Mouse (Mus musculus) neural tube, embryonic 11.5 days (tissue): ENCODE data around the gene Fahd1. TPM values are rescaled to one million over a fixed set of nuclear protein-coding genes. Genes with fewer than 3 reads are reported as not detected.

Experiments used
- ATAC-seq: fragments of 200-750 bp; cut with Nextera tagmentation; 2 replicates; pipeline ENCODE4 v1.8.0; 2017; ENCODE audit warnings: moderate number of reproducible peaks, mild to moderate bottlenecking, moderate TSS enrichment, moderate library complexity; ENCODE audit not compliant: insufficient read depth, low FRiP score, low TSS enrichment
- DNase-seq: peaks from one replicate; pipeline ENCODE4 v3.0.0-alpha.2; 2015; ENCODE audit warnings: low spot score
- H3K27ac ChIP-seq: fragments of 300-500 bp; sonication (generic); 2 replicates; pipeline ENCODE4 v1.5.1; 2014; ENCODE audit warnings: low read depth, mild to moderate bottlenecking, low read length
- H3K27me3 ChIP-seq: fragments of 300-500 bp; sonication (generic); 2 replicates; pipeline ENCODE4 v1.6.1; 2014; ENCODE audit warnings: mild to moderate bottlenecking, low read length, mixed read lengths; ENCODE audit not compliant: control insufficient read depth, insufficient read depth
- H3K36me3 ChIP-seq: fragments of 300-500 bp; sonication (generic); 2 replicates; pipeline ENCODE4 v1.6.1; 2014; ENCODE audit warnings: mild to moderate bottlenecking, low read length, moderate library complexity, mixed read lengths; ENCODE audit not compliant: control insufficient read depth, insufficient read depth
- H3K4me1 ChIP-seq: fragments of 300-500 bp; sonication (generic); 2 replicates; pipeline ENCODE4 v1.6.1; 2014; ENCODE audit warnings: low read length, mixed read lengths; ENCODE audit not compliant: control insufficient read depth, insufficient read depth
- H3K4me2 ChIP-seq: fragments of 300-500 bp; sonication (generic); 2 replicates; pipeline ENCODE4 v1.6.1; 2014; ENCODE audit warnings: low read depth, mild to moderate bottlenecking, moderate library complexity
- H3K4me3 ChIP-seq: fragments of 300-500 bp; sonication (generic); 2 replicates; pipeline ENCODE4 v1.5.1; 2014; ENCODE audit warnings: low read depth, low read length
- H3K9ac ChIP-seq: fragments of 300-500 bp; sonication (generic); 2 replicates; pipeline ENCODE4 v1.6.1; 2014; ENCODE audit warnings: mild to moderate bottlenecking, low read length
- H3K9me3 ChIP-seq: fragments of 300-500 bp; sonication (generic); 2 replicates; pipeline ENCODE4 v1.6.1; 2016; ENCODE audit warnings: low read length; ENCODE audit not compliant: control insufficient read depth
- WGBS: fragments of 180-500 bp; shearing (Covaris S2); extraction: QIAGEN DNeasy Blood & Tissue Kit; methylation state at CpG from one replicate; pipeline ENCODE4 v1.1.7; 2014; 5-methylcytosine and 5-hydroxymethylcytosine counted together
- polyA plus RNA-seq: library from polyadenylated mRNA; unstranded; fragments of >200 nt; fragmentation: Nextera tagmentation; extraction: Ambion mirVana; gene quantifications from 2 replicates; pipeline ENCODE4 v1.2.1, GENCODE M21; 2014

Fahd1 gene
- polyA plus RNA-seq, 1 experiment from 2014 or later: 19.0 TPM

- Histone ChIP-seq H3K9ac (no peak overlapping the region), H3K27ac (no peak overlapping the region), H3K4me1 (no peaks in the 10 kb centered on the region), H3K9me3 (no peaks in the 10 kb centered on the region), H3K4me3 (no peak overlapping the region), H3K27me3 (no peaks in the 10 kb centered on the region), H3K4me2 (no peak overlapping the region), H3K36me3 (no peaks in the 10 kb centered on the region)
- DNase-seq: no peak
- 89% methylated on average over 3 of the region's 3 CpGs for WGBS
- ATAC-seq: no peak
Observed at GRCm38 (mm10) chr17:24855838-24856464, 5.8 kb upstream of the Fahd1 start.

- 87% methylated on average over 10 of the region's 10 CpGs for WGBS
- Histone ChIP-seq H3K27ac (no peak overlapping the region), H3K9me3 (no peaks in the 10 kb centered on the region), H3K36me3 (no peaks in the 10 kb centered on the region), H3K27me3 (no peaks in the 10 kb centered on the region), H3K9ac (no peak overlapping the region), H3K4me1 (peaks cover 2% of the 10 kb centered on the region; the same call in 1 of the 2 replicates), H3K4me2 (peak overlapping the region; percentile 81), H3K4me3 (peak overlapping the region; percentile 64; the same call in 1 of the 2 replicates)
- no peak for ATAC-seq
- DNase-seq: no peak
Observed at GRCm38 (mm10) chr17:24851381-24852125, 1.4 kb upstream of the Fahd1 start.

GRCm38 (mm10) chr17:24850773-24851127 is 586 bp upstream of the Fahd1 start:
- peak overlapping the region; percentile 40; the same call in 1 of the 2 replicates for H3K27ac ChIP-seq
- ATAC-seq: no peak
- WGBS: 2% methylated on average over 20 of the region's 20 CpGs

GRCm38 (mm10) chr17:24849733-24850064 is 465 bp downstream of the Fahd1 start:
- ATAC-seq (peak; percentile 51; the same call in 1 of the 2 replicates), DNase-seq (no peak)
- no peaks in the 10 kb centered on the region for H3K27me3 ChIP-seq
- H3K4me2 ChIP-seq: peak overlapping the region; percentile 81
- H3K4me1 ChIP-seq: peaks cover 2% of the 10 kb centered on the region; the same call in 1 of the 2 replicates
- peak overlapping the region; percentile 64 for H3K4me3 ChIP-seq
- H3K9me3 ChIP-seq: no peaks in the 10 kb centered on the region
- under 1% methylated on average over 21 of the region's 21 CpGs for WGBS
- peak overlapping the region; percentile 78 for H3K9ac ChIP-seq
- no peaks in the 10 kb centered on the region for H3K36me3 ChIP-seq
- H3K27ac ChIP-seq: peak overlapping the region; percentile 83

More at GRCm38 (mm10) chr17:24850773-24851127, 586 bp upstream of the Fahd1 start:
- Histone ChIP-seq H3K4me1 (peaks cover 2% of the 10 kb centered on the region; the same call in 1 of the 2 replicates), H3K4me3 (peak overlapping the region; percentile 64), H3K36me3 (no peaks in the 10 kb centered on the region), H3K27me3 (no peaks in the 10 kb centered on the region), H3K4me2 (peak overlapping the region; percentile 81), H3K9ac (peak overlapping the region; percentile 57), H3K9me3 (no peaks in the 10 kb centered on the region)
- no peak for DNase-seq

GRCm38 (mm10) chr17:24848600-24849031 is 1.5 kb downstream of the Fahd1 start:
- DNase-seq: no peak

GRCm38 (mm10) chr17:24847386-24847785 is 2.8 kb downstream of the Fahd1 start:
- no peaks in the 10 kb centered on the region for H3K27me3 ChIP-seq
- H3K9ac ChIP-seq: no peak overlapping the region
- H3K4me3 ChIP-seq: no peak overlapping the region
- no peak for DNase-seq
- WGBS: 89% methylated on average over 1 of the region's 1 CpGs
- H3K4me1 ChIP-seq: peaks cover 2% of the 10 kb centered on the region; the same call in 1 of the 2 replicates
- H3K27ac ChIP-seq: no peak overlapping the region
- no peaks in the 10 kb centered on the region for H3K9me3 ChIP-seq
- no peak for ATAC-seq
- no peaks in the 10 kb centered on the region for H3K36me3 ChIP-seq
- H3K4me2 ChIP-seq: no peak overlapping the region

More at GRCm38 (mm10) chr17:24848600-24849031, 1.5 kb downstream of the Fahd1 start:
- Histone ChIP-seq H3K4me2 (peak overlapping the region; percentile 81; the same call in 1 of the 2 replicates), H3K27me3 (no peaks in the 10 kb centered on the region), H3K27ac (no peak overlapping the region), H3K4me1 (peaks cover 2% of the 10 kb centered on the region; the same call in 1 of the 2 replicates), H3K4me3 (no peak overlapping the region), H3K36me3 (no peaks in the 10 kb centered on the region), H3K9ac (no peak overlapping the region), H3K9me3 (no peaks in the 10 kb centered on the region)
- no peak for ATAC-seq

GRCm38 (mm10) chr17:24844525-24844924 is 5.6 kb downstream of the Fahd1 start:
- peaks cover 2% of the 10 kb centered on the region; the same call in 1 of the 2 replicates for H3K4me1 ChIP-seq
- 46% methylated on average over 9 of the region's 9 CpGs for WGBS
- no peak for ATAC-seq

GRCm38 (mm10) chr17:24842631-24843030 is 7.5 kb downstream of the Fahd1 start:
- Histone ChIP-seq H3K27me3 (no peaks in the 10 kb centered on the region), H3K9me3 (no peaks in the 10 kb centered on the region), H3K4me2 (no peak overlapping the region), H3K4me3 (no peak overlapping the region), H3K4me1 (no peaks in the 10 kb centered on the region), H3K27ac (no peak overlapping the region), H3K36me3 (no peaks in the 10 kb centered on the region), H3K9ac (no peak overlapping the region)
- no peak for ATAC-seq
- 57% methylated on average over 2 of the region's 2 CpGs for WGBS
- no peak for DNase-seq

More at GRCm38 (mm10) chr17:24844525-24844924, 5.6 kb downstream of the Fahd1 start:
- Histone ChIP-seq H3K27ac (no peak overlapping the region), H3K27me3 (no peaks in the 10 kb centered on the region), H3K36me3 (no peaks in the 10 kb centered on the region), H3K4me3 (no peak overlapping the region), H3K9me3 (no peaks in the 10 kb centered on the region), H3K9ac (no peak overlapping the region), H3K4me2 (no peak overlapping the region)
- DNase-seq: no peak
